Mouse (Mus musculus) cerebellum, postnatal 36 days (tissue): Measurements from ENCODE around the gene Tpst2.

Source experiments
- DNase-seq, 2 experiments: peaks; one replicate each; pipeline ENCODE4 v3.0.0; 2021 to 2022; ENCODE audit warnings: mixed read lengths in 2 of 2

Gene Tpst2

GRCm38 (mm10) chr5:112256457-112256856 is 20.0 kb upstream of the Tpst2 start:
- DNase-seq, result peak; percentile 35 to 36

GRCm38 (mm10) chr5:112257896-112258295 is 18.6 kb upstream of the Tpst2 start:
- no peak for DNase-seq

GRCm38 (mm10) chr5:112259862-112260650 is 16.4 kb upstream of the Tpst2 start:
- DNase-seq, result no peak

DNA sequence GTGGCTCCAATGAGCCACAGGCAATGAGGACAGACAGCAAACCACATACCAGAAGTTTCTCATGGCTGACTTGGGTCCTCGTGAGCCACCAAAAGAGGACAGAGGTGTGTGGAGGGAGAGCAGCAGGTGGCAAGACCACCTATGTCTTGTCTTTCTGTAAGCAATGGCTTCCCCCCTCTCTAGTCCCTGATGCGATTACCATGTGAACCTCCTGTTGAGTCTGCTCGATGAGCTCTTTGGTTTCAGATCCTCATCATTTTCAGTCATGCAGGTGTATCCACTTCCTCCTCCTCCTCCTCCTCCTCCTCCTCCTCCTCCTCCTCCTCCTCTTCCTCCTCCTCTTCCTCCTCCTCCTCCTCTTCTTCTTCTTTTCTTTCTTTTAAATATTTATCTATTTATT is 15.7 kb upstream of the Tpst2 start:
- no peak for DNase-seq

DNA sequence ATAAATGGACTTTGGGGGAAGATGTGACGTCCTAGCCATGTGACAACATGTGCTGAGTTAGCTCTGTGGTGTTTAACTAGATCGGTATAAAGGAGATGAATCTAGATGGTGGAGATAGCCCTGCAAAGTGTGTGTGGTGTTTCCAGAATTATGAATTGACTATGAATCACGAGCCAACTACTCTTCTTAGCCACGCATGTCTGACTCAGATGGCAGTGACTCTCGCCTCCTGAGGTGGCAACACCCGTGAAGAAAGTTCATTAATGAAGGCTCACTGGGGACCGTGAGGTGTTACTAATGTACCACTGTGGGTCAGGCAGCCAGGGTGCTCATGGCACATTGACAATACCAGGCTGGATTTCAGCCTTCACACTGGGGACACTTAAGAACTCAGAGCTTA is 12.4 kb upstream of the Tpst2 start:
- no peak for DNase-seq

DNA sequence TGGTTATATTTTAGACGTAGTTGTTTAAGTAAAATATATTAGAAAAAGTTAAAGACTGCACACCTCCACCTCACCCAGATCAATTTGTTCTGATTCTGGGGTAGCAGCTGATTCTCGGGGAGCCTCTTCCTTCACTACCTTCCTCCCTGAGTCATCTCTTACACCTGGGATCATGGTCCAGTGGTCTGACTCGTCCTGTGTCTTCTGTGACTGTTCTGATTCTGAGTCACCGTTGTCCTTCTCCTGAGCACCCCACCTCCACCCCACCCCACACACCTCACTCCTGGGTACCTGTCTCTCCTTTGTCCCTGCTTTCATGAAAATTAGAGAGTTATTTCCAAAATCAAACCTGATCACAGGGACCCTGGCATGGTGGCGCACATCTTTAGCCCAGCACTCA is 11.4 kb upstream of the Tpst2 start:
- no peak for DNase-seq

DNA sequence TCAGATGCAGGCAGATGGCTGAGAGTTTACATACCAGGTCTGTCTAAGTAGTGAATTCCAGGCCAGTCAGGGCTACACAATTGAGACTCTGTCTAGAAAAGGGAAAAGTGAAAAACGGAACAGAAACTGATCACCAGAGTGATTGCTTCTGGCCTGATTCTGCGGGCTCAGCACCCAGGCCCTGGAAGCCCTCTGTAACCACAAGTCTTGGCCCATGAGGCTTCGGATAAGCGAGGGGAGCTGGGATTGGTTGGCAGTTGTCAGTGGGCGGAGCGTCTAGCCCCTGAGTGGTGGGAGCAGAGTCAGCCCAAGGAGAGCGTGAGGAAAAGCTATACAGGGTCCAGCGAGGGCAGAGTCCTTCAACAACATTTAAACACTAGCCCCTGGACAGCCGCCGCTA is 11.0 kb upstream of the Tpst2 start:
- DNase-seq, result no peak

GRCm38 (mm10) chr5:112266011-112266777 is 10.3 kb upstream of the Tpst2 start:
- no peak for DNase-seq

GRCm38 (mm10) chr5:112270764-112271541 is 5.5 kb upstream of the Tpst2 start:
- DNase-seq, result no peak

- DNase-seq, result no peak
These were observed 3.6 kb upstream of the Tpst2 start for GRCm38 (mm10) chr5:112272934-112273333.

DNA sequence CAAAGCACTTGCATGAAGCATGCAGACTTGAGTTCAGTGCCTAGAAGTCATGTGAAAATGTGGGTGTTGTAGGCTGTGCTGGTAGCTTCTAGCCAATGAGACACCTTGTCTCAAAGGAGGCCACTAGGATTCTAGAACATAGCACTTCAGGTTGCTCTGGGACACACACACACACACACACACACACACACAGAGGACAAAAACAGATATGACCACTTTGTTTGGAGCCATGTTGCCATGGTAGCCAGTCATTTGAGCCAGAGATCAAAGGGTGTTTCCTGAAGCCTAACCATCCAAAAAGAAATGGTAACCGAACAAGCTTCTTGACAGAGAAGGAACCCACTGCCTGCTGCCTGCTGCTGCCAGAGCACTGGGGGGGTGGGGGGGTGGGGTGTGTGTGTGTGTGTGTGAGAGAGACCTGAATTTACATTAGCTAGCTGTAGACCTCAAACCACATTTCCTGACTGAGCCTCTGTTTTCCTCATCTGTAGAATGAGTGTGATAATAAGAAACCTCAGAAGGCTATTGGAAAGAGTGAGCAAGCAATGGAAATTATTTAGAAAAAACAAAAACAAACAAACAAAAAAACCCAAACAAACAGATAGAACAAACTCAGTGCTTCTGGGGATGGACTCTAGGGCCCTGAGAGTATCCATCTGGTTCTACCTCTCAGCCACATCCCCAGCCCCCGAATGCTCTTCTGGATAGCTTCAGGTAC is 2.6 kb upstream of the Tpst2 start:
- no peak for DNase-seq

- no peak for DNase-seq
These were observed 1.3 kb upstream of the Tpst2 start for GRCm38 (mm10) chr5:112275021-112275804.

- DNase-seq, result no peak
These were observed 437 bp downstream of the Tpst2 start for GRCm38 (mm10) chr5:112276907-112277348.

GRCm38 (mm10) chr5:112277906-112278470 is 1.5 kb downstream of the Tpst2 start:
- no peak for DNase-seq

DNA sequence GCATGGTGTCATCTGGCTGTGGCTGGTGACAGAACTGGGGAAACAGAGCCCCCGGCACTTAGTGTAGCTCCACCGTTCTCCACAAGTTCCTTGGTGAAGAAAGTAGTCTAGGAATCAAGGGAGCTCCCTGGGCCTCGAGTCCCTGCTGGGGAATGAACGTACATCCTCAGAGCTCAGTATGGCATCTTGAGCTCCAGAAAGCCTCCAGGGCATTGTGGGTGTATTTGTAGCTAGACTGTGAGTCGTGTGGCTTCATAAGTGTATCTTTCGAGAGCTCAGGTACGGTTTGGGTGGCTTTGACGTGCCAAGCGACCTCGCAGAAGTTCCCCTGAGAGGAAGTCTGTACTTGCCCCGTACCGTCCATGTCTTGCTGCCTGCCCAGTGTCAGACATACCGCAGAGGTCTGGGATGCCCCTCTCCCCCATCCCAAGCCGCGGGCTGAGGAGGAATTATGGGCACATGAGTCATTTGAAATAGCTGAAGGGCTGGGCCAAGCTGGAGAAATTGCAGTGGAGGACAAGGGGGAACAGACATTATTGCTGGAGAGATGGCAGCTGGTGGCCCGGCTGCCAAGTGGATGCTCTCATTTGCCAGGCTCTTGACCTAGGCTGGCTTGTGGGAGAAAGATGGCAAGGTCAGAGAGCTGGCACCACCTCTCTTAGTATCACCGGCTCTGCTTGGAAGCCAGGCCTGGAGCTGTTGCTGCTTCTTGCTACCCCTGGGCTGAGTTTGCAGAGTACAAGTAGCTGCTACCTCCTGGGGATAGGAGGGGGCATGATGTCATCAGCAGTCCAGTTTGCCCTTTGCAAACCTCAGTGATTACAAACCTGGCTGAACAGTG is 2.9 kb downstream of the Tpst2 start:
- DNase-seq, result peak in 1 of 2 experiments; percentile 39

GRCm38 (mm10) chr5:112280151-112280550 is 3.7 kb downstream of the Tpst2 start:
- no peak for DNase-seq

DNA sequence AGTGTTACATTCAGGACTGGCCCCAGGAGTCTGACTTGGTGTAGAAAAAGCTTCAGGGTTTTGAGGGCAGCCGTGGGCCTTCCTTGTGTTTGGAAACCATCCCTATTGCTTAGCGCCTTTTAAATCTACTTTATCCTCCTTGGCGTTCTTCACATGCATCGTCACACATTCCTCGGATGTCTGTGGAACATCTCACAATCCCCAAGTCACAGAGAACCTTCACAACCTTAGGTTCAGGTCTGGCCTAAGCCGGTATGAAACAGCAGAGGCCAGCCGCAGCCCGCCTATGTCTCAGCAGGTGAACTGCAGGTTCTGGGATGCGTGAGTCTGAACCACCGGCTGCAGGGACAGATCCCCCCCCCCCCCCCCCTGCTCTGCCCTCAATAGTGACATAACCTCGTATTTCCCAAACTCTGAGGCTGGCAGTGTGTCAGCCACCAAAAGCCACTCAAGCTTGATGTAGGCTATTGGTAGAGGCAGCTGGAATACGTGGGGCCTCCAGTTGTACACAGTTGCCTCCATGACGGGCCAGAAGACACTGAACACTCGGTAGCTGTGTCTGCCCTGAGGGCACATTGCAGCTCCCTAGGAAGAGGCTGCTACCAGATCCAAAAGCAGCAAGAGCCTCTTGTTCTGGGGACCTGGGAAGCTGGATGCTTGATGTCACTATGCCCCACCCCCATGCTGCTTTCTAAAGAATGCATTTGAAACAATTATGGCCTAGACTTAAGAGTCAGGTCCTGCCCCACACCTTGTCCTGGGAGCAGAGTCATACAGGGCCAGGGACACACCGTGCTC is 4.6 kb downstream of the Tpst2 start:
- no peak for DNase-seq

DNA sequence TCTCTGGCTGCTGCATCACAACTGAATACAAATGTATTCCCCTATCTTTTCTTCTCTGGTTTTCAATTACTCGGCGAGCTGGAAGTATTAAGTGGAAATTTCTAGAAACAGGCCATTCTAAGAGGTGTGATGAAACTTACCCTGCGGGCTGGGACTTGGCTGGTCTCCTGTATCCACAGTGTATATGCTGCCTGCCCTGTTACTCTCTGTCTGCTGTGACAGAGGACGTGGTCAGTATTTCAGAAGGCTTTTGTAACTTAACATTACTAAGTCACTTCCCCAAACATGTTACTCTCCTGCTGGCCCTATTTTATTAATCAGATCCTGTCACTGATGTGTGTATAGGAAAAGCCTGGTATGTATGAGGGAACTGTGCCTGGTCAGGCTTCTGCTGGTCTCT is 5.2 kb downstream of the Tpst2 start:
- no peak for DNase-seq

DNA sequence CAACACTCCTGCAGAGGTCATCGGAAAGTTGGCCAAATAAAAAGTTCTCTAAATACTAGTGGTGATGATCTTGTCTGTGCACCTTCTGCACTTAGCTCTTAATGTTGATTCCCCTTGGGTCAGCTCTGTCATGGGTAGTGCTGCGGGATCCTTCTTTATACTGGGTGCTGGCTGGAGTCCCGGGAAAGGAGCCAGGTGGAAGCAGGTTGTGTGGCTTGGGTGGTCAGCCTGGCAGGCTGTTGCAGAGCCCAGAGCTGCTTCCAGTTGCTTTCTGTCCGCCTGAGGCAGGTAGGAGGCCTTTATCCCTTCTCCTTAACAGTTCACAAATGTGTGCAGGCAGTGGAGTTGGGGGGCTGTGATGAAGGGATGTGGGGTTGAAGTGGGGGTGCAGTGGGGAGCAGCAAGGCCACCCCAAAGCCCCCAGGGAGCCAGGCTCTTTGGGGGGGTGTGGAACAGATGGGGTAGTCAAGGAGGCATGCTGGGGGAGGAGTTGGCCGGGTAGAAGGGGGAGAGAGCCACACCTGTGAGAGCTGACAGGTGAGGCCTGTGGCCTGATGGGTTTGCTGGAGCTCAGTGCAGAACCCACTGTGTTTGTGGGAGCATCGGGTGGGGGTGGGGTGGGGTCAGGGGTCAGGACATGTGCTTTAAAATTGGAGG is 5.8 kb downstream of the Tpst2 start:
- no peak for DNase-seq
